Mouse (Mus musculus) skeletal muscle tissue, adult 2 months (tissue): ENCODE results near the gene Frem2.
A peak's percentile ranks its signal among the peaks of the same experiment; 100 is the strongest.

Experiments
- DNase-seq: peaks from one replicate; pipeline ENCODE4 v3.0.0-alpha.2; 2012; ENCODE audit warnings: low read depth, low spot score

Frem2 gene

GRCm38 (mm10) chr3:53620978-53621377 is 36.2 kb downstream of the Frem2 start:
- no peak for DNase-seq

- DNase-seq, result no peak
Measured at GRCm38 (mm10) chr3:53620355-53620754, 36.8 kb downstream of the Frem2 start.

DNA sequence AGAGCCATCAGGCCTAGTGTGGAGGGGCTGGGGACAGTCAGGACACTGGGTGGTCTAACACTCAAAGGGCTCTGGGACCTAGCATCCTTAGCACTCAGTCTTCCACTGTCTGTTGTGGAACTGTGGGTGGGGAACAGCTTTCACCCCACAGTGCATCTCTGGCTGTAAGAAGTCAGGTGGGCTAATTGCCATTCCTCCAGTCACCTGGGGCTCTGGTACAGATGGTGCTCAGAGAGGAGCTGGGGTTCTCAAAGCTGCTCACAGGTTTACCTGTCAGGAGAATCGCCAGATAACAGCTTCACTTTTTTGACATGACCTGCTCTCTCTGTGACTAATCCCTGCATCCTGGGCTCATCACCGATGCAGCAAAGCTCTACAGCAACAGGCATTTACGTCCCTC is 46.0 kb downstream of the Frem2 start:
- DNase-seq, result no peak

- DNase-seq, result no peak
Measured at GRCm38 (mm10) chr3:53609851-53610250, 47.3 kb downstream of the Frem2 start.

GRCm38 (mm10) chr3:53600140-53600539 is 57.0 kb downstream of the Frem2 start:
- DNase-seq, result no peak

DNA sequence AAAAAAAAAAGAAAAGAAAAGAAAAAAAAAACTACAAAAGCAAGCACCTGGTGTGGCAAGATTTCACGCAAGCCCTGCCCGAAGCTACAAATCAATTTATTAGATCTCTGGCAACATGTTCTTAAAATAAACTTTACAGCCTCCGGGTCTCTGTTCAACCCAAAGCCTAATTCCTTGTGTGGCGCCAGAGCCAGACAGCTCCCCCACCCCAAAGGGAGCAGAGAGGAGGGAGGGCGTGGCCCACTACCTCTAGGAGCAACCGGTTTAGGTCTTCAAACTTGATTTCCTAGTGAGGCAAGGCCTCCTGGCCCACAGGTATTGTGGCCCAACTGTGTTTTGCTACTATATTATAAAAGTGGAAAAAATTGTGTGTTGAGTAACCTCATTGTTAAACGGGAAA is 57.8 kb downstream of the Frem2 start:
- DNase-seq, result no peak

DNA sequence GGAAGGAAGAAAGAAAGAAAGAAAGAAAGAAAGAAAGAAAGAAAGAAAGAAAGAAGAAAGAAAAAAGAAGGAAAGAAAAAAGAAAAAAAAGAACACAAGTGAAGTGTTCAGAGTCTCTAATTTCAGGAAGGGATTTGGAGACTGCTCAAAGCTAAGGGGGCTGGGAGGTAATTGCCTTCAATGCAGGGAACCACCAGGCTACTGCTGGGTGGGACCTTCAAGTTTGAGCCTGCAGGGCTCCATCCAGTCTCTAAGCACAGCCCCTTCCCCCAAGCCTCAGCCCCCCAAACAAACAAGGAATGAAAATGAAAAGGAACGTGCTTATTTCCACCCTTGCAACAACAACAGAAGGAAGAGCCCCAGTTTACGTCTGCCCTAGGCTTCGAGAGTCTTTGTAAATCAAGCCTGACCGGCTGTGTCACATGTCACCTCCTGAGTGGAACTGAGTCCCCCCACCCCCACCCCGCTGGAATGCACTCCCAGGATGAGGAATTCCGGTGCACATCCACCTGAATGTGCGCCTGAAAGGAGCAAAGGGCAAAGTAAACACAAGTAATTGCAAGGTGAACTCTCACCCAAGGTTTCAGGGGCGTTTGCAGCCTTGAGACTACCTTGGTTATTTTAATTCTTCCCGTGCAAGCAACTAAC is 58.9 kb downstream of the Frem2 start:
- DNase-seq, result no peak

- no peak for DNase-seq
Measured at GRCm38 (mm10) chr3:53594471-53594870, 62.7 kb downstream of the Frem2 start.

DNA sequence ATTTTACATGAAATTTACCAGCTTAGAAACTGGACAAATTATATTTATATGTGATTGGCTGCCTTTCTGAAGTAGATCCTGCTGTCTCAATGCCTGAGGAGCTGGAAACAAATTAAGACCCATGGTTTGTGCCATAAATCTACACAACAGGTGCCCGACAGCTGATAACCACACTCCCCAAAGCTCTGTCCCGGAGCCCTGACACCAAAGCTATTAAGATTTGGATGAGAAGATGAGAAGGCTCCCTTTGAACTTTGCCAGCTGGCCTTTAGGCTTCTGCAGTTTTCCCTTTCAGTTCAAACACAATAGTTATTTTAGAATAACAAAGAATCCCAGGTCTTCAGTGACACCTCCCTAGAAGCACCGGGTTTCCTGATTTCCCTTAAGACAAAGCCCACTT is 63.4 kb downstream of the Frem2 start:
- DNase-seq, result no peak

DNA sequence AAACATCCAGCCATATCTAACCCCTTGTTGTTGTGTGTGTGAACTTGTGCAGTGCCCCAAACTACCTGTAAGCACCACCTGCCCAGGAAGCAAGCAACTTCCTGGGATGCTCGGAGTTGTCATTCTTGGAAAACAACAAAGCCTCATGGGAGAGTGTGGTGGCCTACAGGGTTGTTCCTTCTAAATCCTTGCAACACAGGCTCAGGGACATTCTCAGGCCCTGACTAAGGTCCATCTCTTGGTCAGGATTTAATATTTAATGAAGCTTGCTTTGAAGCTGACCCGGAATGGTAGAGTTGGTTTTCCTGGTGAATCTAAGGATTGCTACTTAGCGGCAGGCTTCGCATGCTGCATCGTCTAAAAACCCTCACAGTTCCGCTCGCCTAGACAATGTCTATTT is 65.1 kb downstream of the Frem2 start:
- DNase-seq, result no peak

- DNase-seq, result peak; percentile 1
Measured at GRCm38 (mm10) chr3:53590139-53590621, 67.0 kb downstream of the Frem2 start.

DNA sequence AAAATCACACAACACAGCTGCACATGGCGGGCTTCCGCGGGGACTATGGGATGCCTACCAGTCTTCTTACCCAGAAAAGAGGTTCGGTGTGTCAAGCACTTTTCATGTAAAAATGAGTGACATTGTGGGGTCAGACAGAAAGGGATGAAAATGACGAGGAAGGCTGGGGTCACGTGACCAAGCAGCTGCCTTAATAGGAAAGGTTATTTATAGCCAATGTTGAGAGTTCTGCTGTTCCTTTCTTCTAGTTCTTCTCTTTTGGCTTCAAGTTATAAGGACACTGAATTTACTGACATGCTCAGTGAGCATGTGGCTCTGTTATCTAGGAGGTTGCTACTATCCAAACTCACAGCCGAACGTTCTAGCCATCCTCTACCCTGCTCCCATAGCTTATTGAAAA is 73.9 kb downstream of the Frem2 start:
- DNase-seq, result no peak

GRCm38 (mm10) chr3:53580596-53581254 is 76.4 kb downstream of the Frem2 start:
- DNase-seq, result no peak

- DNase-seq, result no peak
Measured at GRCm38 (mm10) chr3:53579121-53579704, 77.9 kb downstream of the Frem2 start.

DNA sequence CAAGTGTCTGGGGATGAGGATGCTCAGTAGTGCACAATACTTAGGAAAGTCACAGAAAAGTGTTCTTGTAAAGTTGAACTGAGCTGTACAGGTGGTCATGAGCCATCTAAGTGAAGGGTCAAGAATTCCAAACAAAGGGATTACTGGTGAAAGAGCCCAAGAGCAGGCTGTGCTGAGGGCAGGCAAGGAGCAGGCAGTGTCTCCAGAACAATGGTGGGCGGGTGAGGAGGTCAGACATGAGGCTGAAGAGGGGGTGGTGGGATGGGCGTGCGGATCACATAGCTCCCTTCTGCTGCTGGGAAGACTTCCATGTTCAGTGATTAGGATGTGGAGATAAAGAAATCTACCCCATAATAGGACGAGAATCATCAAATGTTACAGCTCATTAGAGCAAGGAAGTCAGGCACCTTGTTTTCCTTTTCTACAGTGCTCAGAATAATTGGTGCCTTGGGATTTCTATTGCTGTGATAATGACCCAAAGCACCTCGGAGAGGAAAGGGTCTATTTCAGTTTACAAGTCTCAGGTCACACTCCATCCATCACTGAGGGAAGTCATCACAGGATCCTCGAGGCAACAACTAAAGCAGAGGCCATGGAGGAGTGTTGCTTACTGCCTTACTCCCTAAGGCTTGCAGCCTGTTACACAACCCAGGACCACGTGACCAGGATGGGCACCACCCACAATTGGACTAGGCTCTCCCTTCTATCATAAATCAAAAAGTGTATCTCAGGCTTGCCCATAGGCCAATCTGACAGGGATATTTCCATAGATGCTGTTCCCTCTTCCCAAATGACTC is 80.6 kb downstream of the Frem2 start:
- DNase-seq, result no peak

- no peak for DNase-seq
Measured at GRCm38 (mm10) chr3:53574123-53574522, 83.0 kb downstream of the Frem2 start.

- no peak for DNase-seq
Measured at GRCm38 (mm10) chr3:53571663-53572062, 85.5 kb downstream of the Frem2 start.

- DNase-seq, result no peak
Measured at GRCm38 (mm10) chr3:53564521-53564920, 92.6 kb downstream of the Frem2 start.

GRCm38 (mm10) chr3:53563746-53564145 is 93.4 kb downstream of the Frem2 start:
- peak; percentile 10 for DNase-seq

DNA sequence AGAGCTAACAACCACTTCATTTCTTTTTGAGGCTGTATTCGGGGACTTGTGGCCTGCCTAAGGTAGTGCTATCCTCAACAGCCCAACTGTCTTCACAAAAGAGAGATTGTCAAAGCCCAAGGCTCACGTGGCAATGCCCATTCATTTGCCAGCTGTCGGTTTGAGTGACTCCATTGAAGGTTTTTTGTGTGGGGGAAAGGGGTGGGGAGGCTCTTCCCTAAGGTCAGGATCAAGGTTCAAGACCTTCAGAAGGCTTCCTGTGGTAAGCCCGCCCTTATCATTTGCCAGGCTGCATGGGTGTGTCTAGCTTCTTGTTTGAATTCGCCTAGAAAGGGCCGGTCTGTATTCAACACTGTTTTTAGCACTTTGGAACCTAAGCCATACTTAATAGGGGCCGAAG is 95.3 kb downstream of the Frem2 start:
- no peak for DNase-seq

- no peak for DNase-seq
Measured at GRCm38 (mm10) chr3:53559056-53559455, 98.1 kb downstream of the Frem2 start.

DNA sequence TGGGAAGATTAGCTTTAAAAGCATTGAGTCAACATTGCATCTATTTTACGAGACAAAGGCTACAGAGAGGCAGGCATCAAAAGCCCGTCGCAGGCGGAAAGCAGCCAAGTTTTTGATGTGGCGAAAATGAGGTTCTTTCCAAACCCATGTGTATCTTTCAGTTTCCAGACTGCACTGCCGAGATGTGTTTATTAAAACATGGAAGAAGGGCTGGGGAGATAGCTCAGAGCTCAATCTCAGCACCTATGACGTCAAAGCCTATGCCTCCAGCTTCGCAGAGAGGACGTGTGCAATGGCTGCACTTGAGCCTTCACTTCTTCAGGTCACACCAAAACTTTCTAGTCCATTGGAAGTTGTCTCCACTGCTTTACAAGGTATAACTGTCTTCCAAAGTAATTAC is 98.9 kb downstream of the Frem2 start:
- DNase-seq, result no peak
